Mouse (Mus musculus) ES-Bruce4 (cell line): ENCODE results near the gene Pdzrn3. TPM values are rescaled to one million over a fixed set of nuclear protein-coding genes. Genes with fewer than 3 reads are reported as not detected.

Experiments
- H3K27ac ChIP-seq: 2 replicates; pipeline ENCODE4 v1.5.1; 2012; ENCODE audit warnings: low read length, inconsistent platforms; ENCODE audit not compliant: insufficient read depth
- H3K27me3 ChIP-seq: 2 replicates; pipeline ENCODE4 v1.6.1; 2012; ENCODE audit warnings: mild to moderate bottlenecking, low read length, inconsistent platforms; ENCODE audit not compliant: control insufficient read depth, poor library complexity, insufficient read depth, severe bottlenecking
- H3K36me3 ChIP-seq: 2 replicates; pipeline ENCODE4 v1.6.1; 2012; ENCODE audit warnings: inconsistent platforms, mild to moderate bottlenecking, low read length, moderate library complexity; ENCODE audit not compliant: control insufficient read depth, poor library complexity, insufficient read depth, severe bottlenecking
- H3K4me1 ChIP-seq: one replicate; pipeline ENCODE4 v1.8.1; 2011; ENCODE audit warnings: low read length; ENCODE audit not compliant: control insufficient read depth, insufficient read depth
- H3K4me3 ChIP-seq: 2 replicates; pipeline ENCODE4 v1.5.1; 2011; ENCODE audit warnings: low read depth, mild to moderate bottlenecking, low read length
- H3K9ac ChIP-seq: 2 replicates; pipeline ENCODE4 v1.6.1; 2012; ENCODE audit warnings: low read depth, mild to moderate bottlenecking, inconsistent platforms; ENCODE audit not compliant: poor library complexity, severe bottlenecking
- H3K9me3 ChIP-seq: replicated peaks from 2 replicates; pipeline ENCODE4 v1.6.1; 2012; ENCODE audit warnings: mild to moderate bottlenecking, low read length, inconsistent platforms; ENCODE audit not compliant: control insufficient read depth, poor library complexity, insufficient read depth, severe bottlenecking
- CTCF ChIP-seq: IDR thresholded peaks from one replicate; pipeline ENCODE4 v1.8.1; 2011; ENCODE audit warnings: low read depth, low read length
- EP300 ChIP-seq: IDR thresholded peaks from 2 replicates; pipeline ENCODE4 v1.6.1; 2011; ENCODE audit warnings: low read depth, low read length; ENCODE audit not compliant: insufficient read depth
- POLR2A ChIP-seq: IDR thresholded peaks from one replicate; pipeline ENCODE4 v1.8.1; 2011; ENCODE audit warnings: low read length; ENCODE audit not compliant: insufficient read depth
- polyA plus RNA-seq: library from polyadenylated mRNA; stranded (reverse); fragments of >200 nt; gene quantifications from 2 replicates; pipeline ENCODE4 v1.2.4, GENCODE M21; 2011; ENCODE audit warnings: low read depth; ENCODE audit not compliant: missing spikeins, insufficient read depth, insufficient read length

Pdzrn3 gene
- polyA plus RNA-seq, 1 experiment, result 3.1 TPM

GRCm38 (mm10) chr6:101340051-101340450 lies 37.6 kb downstream of the Pdzrn3 start:
- no peaks in the 10 kb centered on the region; the same call in 1 of the 2 replicates for H3K27me3 ChIP-seq
- H3K9me3 ChIP-seq, result no peaks in the 10 kb centered on the region
- TF ChIP-seq CTCF (no peak), POLR2A (no peak), EP300 (no peak)
- no peak overlapping the region for H3K4me3 ChIP-seq
- no peak overlapping the region for H3K9ac ChIP-seq
- H3K27ac ChIP-seq, result no peak overlapping the region
- no peaks in the 10 kb centered on the region for H3K36me3 ChIP-seq
- no peaks in the 10 kb centered on the region for H3K4me1 ChIP-seq

- Histone ChIP-seq H3K27me3 (no peaks in the 10 kb centered on the region; the same call in 1 of the 2 replicates), H3K27ac (no peak overlapping the region), H3K4me1 (no peaks in the 10 kb centered on the region), H3K9me3 (no peaks in the 10 kb centered on the region), H3K9ac (no peak overlapping the region), H3K4me3 (no peak overlapping the region), H3K36me3 (no peaks in the 10 kb centered on the region)
- no peak for TF ChIP-seq EP300
- no peak for TF ChIP-seq POLR2A
- TF ChIP-seq CTCF, result no peak
Measured at GRCm38 (mm10) chr6:101337842-101338528, 39.7 kb downstream of the Pdzrn3 start.

GRCm38 (mm10) chr6:101336660-101337059 lies 41.0 kb downstream of the Pdzrn3 start:
- TF ChIP-seq EP300 (no peak), POLR2A (no peak)
- Histone ChIP-seq H3K27ac (no peak overlapping the region), H3K9ac (no peak overlapping the region), H3K4me1 (no peaks in the 10 kb centered on the region), H3K9me3 (no peaks in the 10 kb centered on the region), H3K36me3 (no peaks in the 10 kb centered on the region), H3K4me3 (no peak overlapping the region), H3K27me3 (no peaks in the 10 kb centered on the region; the same call in 1 of the 2 replicates)

- H3K4me1 ChIP-seq, result no peaks in the 10 kb centered on the region
Measured at GRCm38 (mm10) chr6:101335744-101336143, 42.0 kb downstream of the Pdzrn3 start.

GRCm38 (mm10) chr6:101334495-101334894 lies 43.2 kb downstream of the Pdzrn3 start:
- Histone ChIP-seq H3K4me3 (no peak overlapping the region), H3K27me3 (no peaks in the 10 kb centered on the region; the same call in 1 of the 2 replicates), H3K9ac (no peak overlapping the region), H3K27ac (no peak overlapping the region), H3K9me3 (no peaks in the 10 kb centered on the region), H3K36me3 (no peaks in the 10 kb centered on the region), H3K4me1 (no peaks in the 10 kb centered on the region)
- TF ChIP-seq POLR2A, result no peak
- TF ChIP-seq CTCF, result no peak
- no peak for TF ChIP-seq EP300

More at GRCm38 (mm10) chr6:101335744-101336143, 42.0 kb downstream of the Pdzrn3 start:
- no peaks in the 10 kb centered on the region for H3K9me3 ChIP-seq
- H3K27me3 ChIP-seq, result no peaks in the 10 kb centered on the region; the same call in 1 of the 2 replicates
- H3K36me3 ChIP-seq, result no peaks in the 10 kb centered on the region
- no peak overlapping the region for H3K9ac ChIP-seq
- H3K4me3 ChIP-seq, result no peak overlapping the region
- TF ChIP-seq POLR2A, result no peak
- TF ChIP-seq CTCF, result no peak
- no peak for TF ChIP-seq EP300
- no peak overlapping the region for H3K27ac ChIP-seq

GRCm38 (mm10) chr6:101330392-101330791 lies 47.3 kb downstream of the Pdzrn3 start:
- Histone ChIP-seq H3K9me3 (no peaks in the 10 kb centered on the region), H3K36me3 (no peaks in the 10 kb centered on the region), H3K4me3 (no peak overlapping the region), H3K27ac (no peak overlapping the region), H3K27me3 (no peaks in the 10 kb centered on the region; the same call in 1 of the 2 replicates), H3K9ac (no peak overlapping the region), H3K4me1 (no peaks in the 10 kb centered on the region)
- TF ChIP-seq EP300 (no peak), CTCF (no peak), POLR2A (no peak)
